Mouse (Mus musculus) midbrain, embryonic 16.5 days (tissue): Measurements from ENCODE around the gene Zfand3. TPM values are rescaled to one million over a fixed set of nuclear protein-coding genes. Genes with fewer than 3 reads are reported as not detected.

ENCODE experiments used
- ATAC-seq: fragments of 200-750 bp; cut with Nextera tagmentation; 2 replicates; pipeline ENCODE4 v1.8.0; 2017; ENCODE audit warnings: moderate TSS enrichment
- H3K27ac ChIP-seq: fragments of 300-500 bp; sonication (generic); 2 replicates; pipeline ENCODE4 v1.5.1; 2014; ENCODE audit warnings: mild to moderate bottlenecking, low read length, mixed read lengths
- H3K27me3 ChIP-seq: fragments of 300-500 bp; sonication (generic); 2 replicates; pipeline ENCODE4 v1.6.1; 2014; ENCODE audit warnings: low read depth, low read length, mixed read lengths; ENCODE audit not compliant: control insufficient read depth, insufficient read depth
- H3K36me3 ChIP-seq: fragments of 300-500 bp; sonication (generic); 2 replicates; pipeline ENCODE4 v1.6.1; 2014; ENCODE audit warnings: mild to moderate bottlenecking, low read length, moderate library complexity, mixed read lengths; ENCODE audit not compliant: control insufficient read depth, insufficient read depth
- H3K4me1 ChIP-seq: fragments of 300-500 bp; sonication (generic); 2 replicates; pipeline ENCODE4 v1.6.1; 2014; ENCODE audit warnings: mild to moderate bottlenecking, low read length, mixed read lengths; ENCODE audit not compliant: control insufficient read depth, insufficient read depth
- H3K4me2 ChIP-seq: fragments of 300-500 bp; sonication (generic); 2 replicates; pipeline ENCODE4 v1.6.1; 2014; ENCODE audit warnings: mild to moderate bottlenecking, low read length, mixed read lengths
- H3K4me3 ChIP-seq: fragments of 300-500 bp; sonication (generic); 2 replicates; pipeline ENCODE4 v1.5.1; 2014; ENCODE audit warnings: low read depth, mild to moderate bottlenecking, low read length, moderate library complexity, mixed read lengths
- H3K9ac ChIP-seq: fragments of 300-500 bp; sonication (generic); 2 replicates; pipeline ENCODE4 v1.6.1; 2014; ENCODE audit warnings: low read depth, low read length, mixed read lengths
- H3K9me3 ChIP-seq: fragments of 300-500 bp; sonication (generic); replicated peaks from 2 replicates; pipeline ENCODE4 v1.6.1; 2014; ENCODE audit warnings: mild to moderate bottlenecking, low read length, mixed read lengths; ENCODE audit not compliant: control insufficient read depth, poor library complexity, severe bottlenecking
- WGBS: fragments of 180-500 bp; shearing (Covaris S2); extraction: QIAGEN DNeasy Blood & Tissue Kit; methylation state at CpG from one replicate; pipeline ENCODE4 v1.1.7; 2014; 5-methylcytosine and 5-hydroxymethylcytosine counted together
- polyA plus RNA-seq: library from polyadenylated mRNA; unstranded; fragments of >200 nt; fragmentation: Nextera tagmentation; extraction: Ambion mirVana; gene quantifications from 2 replicates; pipeline ENCODE4 v1.2.1, GENCODE M21; 2015

The Zfand3 gene
- polyA plus RNA-seq, 1 experiment from 2014 or later = 48.7 TPM

GRCm38 (mm10) chr17:30214393-30214792 is 209.9 kb downstream of the Zfand3 start:
- no peak overlapping the region for H3K4me3 ChIP-seq
- H3K36me3 ChIP-seq = peaks cover 4% of the 10 kb centered on the region; the same call in 1 of the 2 replicates
- no peak overlapping the region for H3K4me2 ChIP-seq
- H3K27me3 ChIP-seq = no peaks in the 10 kb centered on the region
- no peak overlapping the region for H3K27ac ChIP-seq
- ATAC-seq = no peak
- no peaks in the 10 kb centered on the region for H3K9me3 ChIP-seq
- WGBS = 85% methylated on average over 6 of the region's 6 CpGs
- no peak overlapping the region for H3K9ac ChIP-seq
- no peaks in the 10 kb centered on the region; the same call in 1 of the 2 replicates for H3K4me1 ChIP-seq

GRCm38 (mm10) chr17:30215741-30216140 is 211.2 kb downstream of the Zfand3 start:
- ATAC-seq = no peak
- Histone ChIP-seq H3K27ac (no peak overlapping the region), H3K36me3 (peaks cover 6% of the 10 kb centered on the region), H3K4me1 (no peaks in the 10 kb centered on the region; the same call in 1 of the 2 replicates), H3K9ac (no peak overlapping the region), H3K4me3 (no peak overlapping the region), H3K27me3 (no peaks in the 10 kb centered on the region), H3K9me3 (no peaks in the 10 kb centered on the region), H3K4me2 (no peak overlapping the region)
- WGBS = 58% methylated on average over 4 of the region's 4 CpGs

GRCm38 (mm10) chr17:30221677-30222076 is 217.1 kb downstream of the Zfand3 start:
- H3K27ac ChIP-seq = no peak overlapping the region
- H3K9ac ChIP-seq = 0 out of 2 replicates have a peak overlapping the region, but pooled peaks have one; percentile 41
- H3K27me3 ChIP-seq = no peaks in the 10 kb centered on the region
- H3K36me3 ChIP-seq = peaks cover 6% of the 10 kb centered on the region
- no peak for ATAC-seq
- H3K4me3 ChIP-seq = no peak overlapping the region
- WGBS = 71% methylated on average over 14 of the region's 14 CpGs
- H3K4me1 ChIP-seq = peaks cover 27% of the 10 kb centered on the region
- no peak overlapping the region for H3K4me2 ChIP-seq
- no peaks in the 10 kb centered on the region for H3K9me3 ChIP-seq

DNA sequence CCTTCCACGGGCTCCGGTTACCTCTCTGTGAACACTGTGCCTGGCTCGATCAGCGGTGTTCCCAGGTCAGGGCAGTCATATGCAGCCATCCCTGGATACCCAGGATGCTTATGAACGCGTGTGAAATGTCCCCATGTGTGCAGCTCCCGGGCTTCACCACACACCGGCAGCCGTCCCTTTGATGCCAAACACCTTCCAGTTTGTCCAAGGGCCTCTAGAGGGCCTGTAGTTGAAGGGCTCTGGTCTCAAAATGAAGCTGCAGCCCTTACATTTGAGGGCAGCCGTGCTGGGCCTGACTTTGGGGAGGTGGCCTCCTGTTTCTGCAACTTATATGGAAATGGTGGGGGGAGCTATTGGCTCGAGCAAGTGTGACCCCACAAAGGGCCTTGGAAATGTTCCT is 217.8 kb downstream of the Zfand3 start:
- peaks cover 6% of the 10 kb centered on the region for H3K36me3 ChIP-seq
- H3K27ac ChIP-seq = peak overlapping the region; percentile 5; the same call in 1 of the 2 replicates
- ATAC-seq = no peak
- WGBS = 64% methylated on average over 11 of the region's 11 CpGs
- H3K4me2 ChIP-seq = no peak overlapping the region
- H3K4me1 ChIP-seq = peaks cover 27% of the 10 kb centered on the region
- H3K9me3 ChIP-seq = no peaks in the 10 kb centered on the region
- no peak overlapping the region for H3K9ac ChIP-seq
- no peak overlapping the region for H3K4me3 ChIP-seq
- no peaks in the 10 kb centered on the region for H3K27me3 ChIP-seq

GRCm38 (mm10) chr17:30222837-30223236 is 218.3 kb downstream of the Zfand3 start:
- no peaks in the 10 kb centered on the region for H3K27me3 ChIP-seq
- H3K9ac ChIP-seq = no peak overlapping the region
- peak; percentile 46; the same call in 1 of the 2 replicates for ATAC-seq
- H3K36me3 ChIP-seq = peaks cover 6% of the 10 kb centered on the region
- H3K4me2 ChIP-seq = no peak overlapping the region
- H3K27ac ChIP-seq = peak overlapping the region; percentile 5; the same call in 1 of the 2 replicates
- no peaks in the 10 kb centered on the region for H3K9me3 ChIP-seq
- peaks cover 27% of the 10 kb centered on the region for H3K4me1 ChIP-seq
- WGBS = 27% methylated on average over 12 of the region's 12 CpGs
- no peak overlapping the region for H3K4me3 ChIP-seq

DNA sequence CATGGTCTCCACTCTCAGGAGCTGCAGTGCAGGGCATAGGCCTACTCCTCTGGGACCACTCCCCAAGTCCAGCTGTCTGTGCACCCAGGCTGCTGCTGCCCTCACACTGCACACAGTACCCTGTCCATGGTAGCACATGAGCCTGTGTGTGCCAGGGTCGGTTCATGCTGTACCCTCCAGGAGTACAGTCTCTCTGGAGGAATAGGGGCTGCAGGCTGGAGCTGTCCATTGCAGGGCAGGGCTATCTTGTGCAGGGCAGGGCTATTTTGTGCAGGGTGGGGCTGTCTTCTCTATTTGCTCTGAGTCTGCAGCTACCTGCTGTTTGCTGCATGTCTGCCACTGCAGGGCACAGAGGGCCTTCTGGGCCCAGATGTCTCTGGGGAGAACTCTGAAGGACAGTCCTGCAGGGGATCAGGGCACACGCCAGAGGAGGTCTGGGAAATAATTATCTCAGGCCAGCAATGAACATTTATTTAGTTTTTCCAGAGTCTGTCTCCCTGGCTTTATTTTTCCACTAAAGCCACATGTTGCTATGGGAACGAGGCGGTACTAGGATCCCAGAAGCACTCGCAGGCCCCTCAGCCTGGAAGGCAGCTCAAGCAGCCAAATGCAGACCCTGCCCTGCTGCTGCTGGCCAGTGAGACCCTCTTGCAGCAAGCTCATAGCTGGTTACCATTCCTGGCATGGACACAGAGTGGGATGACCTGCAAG is 220.7 kb downstream of the Zfand3 start:
- WGBS = 17% methylated on average over 5 of the region's 5 CpGs
- peak; percentile 33 for ATAC-seq
- Histone ChIP-seq H3K27me3 (no peaks in the 10 kb centered on the region), H3K9me3 (no peaks in the 10 kb centered on the region), H3K27ac (peak overlapping the region; percentile 63), H3K4me3 (no peak overlapping the region), H3K4me2 (no peak overlapping the region), H3K4me1 (peaks cover 31% of the 10 kb centered on the region), H3K36me3 (no peaks in the 10 kb centered on the region), H3K9ac (no peak overlapping the region)

- ATAC-seq = no peak
Measured at GRCm38 (mm10) chr17:30228439-30229215, 224.1 kb downstream of the Zfand3 start.

DNA sequence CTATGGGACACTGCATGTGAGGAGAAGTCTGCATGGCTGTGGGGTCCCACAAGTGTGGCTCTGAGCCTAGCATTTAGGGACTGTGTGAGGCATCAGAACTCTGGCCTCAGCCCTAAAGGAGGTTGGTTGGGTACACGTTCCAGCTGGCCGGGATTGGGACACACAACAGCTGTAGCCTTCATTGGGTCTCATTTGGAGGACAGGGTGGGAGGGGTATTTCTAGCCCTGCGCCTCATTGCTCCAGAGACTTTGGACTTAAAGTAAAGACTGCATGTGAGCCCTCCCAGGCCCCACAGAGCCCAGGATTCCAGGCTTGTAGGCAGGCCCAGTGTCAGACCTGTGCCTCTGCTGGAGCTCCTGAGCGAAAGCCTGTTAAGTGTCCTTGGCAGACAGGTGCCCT is 225.9 kb downstream of the Zfand3 start:
- ATAC-seq = no peak
- H3K27me3 ChIP-seq = no peaks in the 10 kb centered on the region
- no peak overlapping the region for H3K4me2 ChIP-seq
- WGBS = 93% methylated on average over 4 of the region's 4 CpGs
- H3K36me3 ChIP-seq = no peaks in the 10 kb centered on the region
- no peak overlapping the region for H3K4me3 ChIP-seq
- no peak overlapping the region for H3K27ac ChIP-seq
- peaks cover 20% of the 10 kb centered on the region for H3K4me1 ChIP-seq
- H3K9ac ChIP-seq = 0 out of 2 replicates have a peak overlapping the region, but pooled peaks have one; percentile 20
- no peaks in the 10 kb centered on the region for H3K9me3 ChIP-seq

More at GRCm38 (mm10) chr17:30228439-30229215, 224.1 kb downstream of the Zfand3 start:
- H3K4me2 ChIP-seq = no peak overlapping the region
- peaks cover 30% of the 10 kb centered on the region for H3K4me1 ChIP-seq
- no peak overlapping the region for H3K27ac ChIP-seq
- H3K27me3 ChIP-seq = no peaks in the 10 kb centered on the region
- H3K4me3 ChIP-seq = no peak overlapping the region
- no peaks in the 10 kb centered on the region for H3K9me3 ChIP-seq
- WGBS = 89% methylated on average over 10 of the region's 10 CpGs
- no peaks in the 10 kb centered on the region for H3K36me3 ChIP-seq
- H3K9ac ChIP-seq = no peak overlapping the region

DNA sequence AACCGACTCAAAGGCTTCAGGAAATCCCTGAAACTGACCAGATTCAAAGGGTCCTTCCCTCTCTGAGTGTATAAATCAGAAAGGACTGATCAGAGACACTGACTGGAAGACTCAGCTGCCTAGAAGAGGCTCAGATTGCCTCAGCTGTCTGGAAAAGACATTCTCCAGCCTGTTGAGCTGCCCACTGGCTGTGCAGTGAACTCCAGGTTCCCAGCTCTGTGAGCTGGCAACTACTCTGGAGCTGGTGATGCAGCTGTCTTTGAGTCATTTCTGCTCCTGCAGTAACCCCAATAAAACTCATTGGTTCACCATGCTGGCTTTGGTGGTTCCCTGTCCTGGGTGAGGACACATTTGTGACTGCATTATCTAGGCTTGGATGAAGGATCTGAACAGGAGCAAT is 226.9 kb downstream of the Zfand3 start:
- peaks cover 17% of the 10 kb centered on the region for H3K4me1 ChIP-seq
- ATAC-seq = no peak
- no peak overlapping the region for H3K27ac ChIP-seq
- H3K36me3 ChIP-seq = no peaks in the 10 kb centered on the region
- H3K9ac ChIP-seq = no peak overlapping the region
- H3K27me3 ChIP-seq = no peaks in the 10 kb centered on the region
- WGBS = 91% methylated on average over 1 of the region's 1 CpGs
- no peak overlapping the region for H3K4me3 ChIP-seq
- no peak overlapping the region for H3K4me2 ChIP-seq
- no peaks in the 10 kb centered on the region for H3K9me3 ChIP-seq
